Mouse (Mus musculus) lung, embryonic 15.5 days (tissue): ENCODE results near the gene 1190005I06Rik. TPM values are rescaled to one million over a fixed set of nuclear protein-coding genes. Genes with fewer than 3 reads are reported as not detected.

Experiments
- ATAC-seq: fragments of 200-750 bp; cut with Nextera tagmentation; 2 replicates; pipeline ENCODE4 v1.8.0; 2017; ENCODE audit warnings: moderate number of reproducible peaks, borderline replicate concordance; ENCODE audit not compliant: low FRiP score, low TSS enrichment; ENCODE audit errors: extremely low read depth
- H3K27ac ChIP-seq: fragments of 300-500 bp; sonication (generic); 2 replicates; pipeline ENCODE4 v1.5.1; 2015; ENCODE audit warnings: moderate library complexity, mild to moderate bottlenecking, inconsistent platforms
- H3K27me3 ChIP-seq: fragments of 300-500 bp; sonication (generic); 2 replicates; pipeline ENCODE4 v1.6.1; 2015; ENCODE audit warnings: inconsistent platforms
- H3K36me3 ChIP-seq: fragments of 300-500 bp; sonication (generic); 2 replicates; pipeline ENCODE4 v1.6.1; 2015; ENCODE audit warnings: inconsistent platforms
- H3K4me1 ChIP-seq: fragments of 300-500 bp; sonication (generic); 2 replicates; pipeline ENCODE4 v1.6.1; 2015; ENCODE audit warnings: inconsistent platforms
- H3K4me2 ChIP-seq: fragments of 300-500 bp; sonication (generic); 2 replicates; pipeline ENCODE4 v1.6.1; 2015; ENCODE audit warnings: inconsistent platforms, mild to moderate bottlenecking, moderate library complexity
- H3K4me3 ChIP-seq: fragments of 300-500 bp; sonication (generic); 2 replicates; pipeline ENCODE4 v1.5.1; 2015; ENCODE audit warnings: mild to moderate bottlenecking, inconsistent platforms
- H3K9ac ChIP-seq: fragments of 300-500 bp; sonication (generic); 2 replicates; pipeline ENCODE4 v1.6.1; 2015; ENCODE audit warnings: inconsistent platforms
- H3K9me3 ChIP-seq: fragments of 300-500 bp; sonication (generic); 2 replicates; pipeline ENCODE4 v1.6.1; 2016; ENCODE audit warnings: inconsistent platforms
- WGBS: fragments of 180-500 bp; shearing (Covaris S2); methylation state at CpG from one replicate; pipeline ENCODE4 v1.1.7; 2015; 5-methylcytosine and 5-hydroxymethylcytosine counted together
- polyA plus RNA-seq: library from polyadenylated mRNA; unstranded; fragments of >200 nt; fragmentation: Nextera tagmentation; extraction: Ambion mirVana; gene quantifications from 2 replicates; pipeline ENCODE4 v1.2.1, GENCODE M21; 2015

The 1190005I06Rik gene
- polyA plus RNA-seq, 1 experiment from 2014 or later: 5.8 TPM

DNA sequence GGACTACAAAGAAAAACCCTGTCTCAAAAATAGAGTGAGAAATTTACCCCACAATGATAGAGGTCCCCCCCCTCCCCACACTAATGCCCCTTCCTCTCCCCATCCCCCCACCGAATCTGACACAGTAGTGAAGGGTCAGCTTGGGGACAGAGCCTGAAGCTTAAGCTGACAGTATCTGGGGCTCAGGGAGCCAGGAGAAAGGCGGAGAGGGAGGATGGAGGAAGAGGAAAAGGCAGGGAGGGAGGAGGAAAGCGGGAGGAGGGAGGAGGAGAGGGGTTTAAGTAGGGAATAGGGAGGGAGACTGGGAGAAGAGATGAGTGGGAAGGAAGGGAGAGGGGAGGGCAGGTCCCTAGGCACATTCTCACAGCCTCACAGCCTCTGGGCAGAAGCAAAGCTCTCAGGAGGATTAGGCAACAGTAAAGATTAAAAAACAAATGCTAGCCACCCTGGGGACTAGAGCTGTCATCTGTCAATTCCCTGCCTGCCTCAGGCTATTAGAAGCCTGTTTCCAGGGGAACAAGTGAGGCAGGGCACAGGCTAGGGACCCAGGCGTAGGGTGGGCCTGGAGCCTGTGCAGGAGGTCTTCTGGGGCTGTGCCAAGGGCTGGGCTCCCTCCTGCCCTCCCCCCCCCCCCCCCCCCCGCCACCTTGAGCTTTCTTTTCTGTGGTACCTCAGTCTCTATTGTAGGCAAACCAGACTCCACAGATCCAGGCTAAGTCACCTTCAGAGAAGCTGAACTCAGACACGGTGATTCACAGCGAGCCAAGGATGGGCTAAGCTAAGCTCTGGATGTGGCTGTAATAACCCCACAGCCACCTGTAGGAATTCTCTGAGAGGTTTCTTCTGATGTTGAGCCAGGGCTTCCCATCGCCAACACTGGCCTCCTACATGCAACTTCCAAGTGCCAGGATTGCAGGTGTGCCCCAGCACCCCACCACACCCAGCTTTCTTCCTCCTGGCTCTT is 30.5 kb downstream of the 1190005I06Rik start:
- Histone ChIP-seq H3K27me3 (no peaks in the 10 kb centered on the region), H3K9ac (no peak overlapping the region), H3K4me1 (peaks cover 14% of the 10 kb centered on the region; the same call in 1 of the 2 replicates), H3K36me3 (no peaks in the 10 kb centered on the region), H3K27ac (no peak overlapping the region), H3K4me3 (no peak overlapping the region), H3K9me3 (no peaks in the 10 kb centered on the region), H3K4me2 (no peak overlapping the region)
- 49% methylated on average over 7 of the region's 8 CpGs for WGBS
- no peak for ATAC-seq

DNA sequence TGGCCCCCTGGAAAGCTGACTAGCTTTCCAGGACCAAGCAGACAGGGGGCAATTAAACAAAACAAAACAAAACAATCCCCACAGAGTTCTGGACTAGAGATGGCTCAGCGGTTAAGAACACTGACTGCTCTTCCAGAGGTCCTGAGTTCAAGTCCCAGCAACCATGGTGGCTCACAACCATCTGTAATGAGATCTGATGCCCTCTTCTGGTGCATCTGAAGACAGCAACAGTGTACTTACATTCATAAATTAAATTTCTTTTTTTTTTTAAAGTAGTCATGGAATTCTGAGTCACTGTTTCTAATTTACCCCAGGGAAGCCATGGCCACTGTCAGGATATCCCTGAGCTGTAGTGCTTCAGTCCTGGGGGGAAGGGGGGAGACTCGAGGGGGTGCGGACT is 32.9 kb downstream of the 1190005I06Rik start:
- WGBS: 76% methylated on average over 3 of the region's 3 CpGs
- Histone ChIP-seq H3K4me2 (no peak overlapping the region), H3K4me3 (no peak overlapping the region), H3K36me3 (no peaks in the 10 kb centered on the region), H3K27me3 (no peaks in the 10 kb centered on the region), H3K4me1 (peaks cover 2% of the 10 kb centered on the region; the same call in 1 of the 2 replicates), H3K27ac (no peak overlapping the region), H3K9ac (no peak overlapping the region), H3K9me3 (no peaks in the 10 kb centered on the region)
- no peak for ATAC-seq

DNA sequence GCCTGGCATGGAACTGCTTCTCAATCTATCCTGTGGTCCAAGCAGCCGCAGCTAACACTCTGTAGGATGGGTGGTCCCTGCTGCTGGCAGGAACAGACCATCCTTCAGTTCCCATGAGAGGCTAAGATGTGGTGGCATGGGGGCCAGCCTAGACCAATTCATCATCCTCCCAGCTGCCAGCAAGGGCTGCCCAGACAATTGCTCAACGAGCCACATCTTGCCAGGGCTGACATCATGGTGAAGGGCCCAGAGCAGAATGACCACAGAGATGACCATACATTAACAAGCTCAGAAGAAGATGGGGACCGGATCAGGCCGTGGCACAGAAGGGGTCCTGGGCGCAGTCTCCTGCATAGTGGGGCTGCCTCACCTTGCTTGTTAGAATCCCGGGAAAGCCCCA is 36.6 kb downstream of the 1190005I06Rik start:
- Histone ChIP-seq H3K27ac (no peak overlapping the region), H3K9ac (no peak overlapping the region), H3K9me3 (no peaks in the 10 kb centered on the region), H3K27me3 (no peaks in the 10 kb centered on the region), H3K36me3 (no peaks in the 10 kb centered on the region), H3K4me2 (no peak overlapping the region), H3K4me1 (no peaks in the 10 kb centered on the region), H3K4me3 (no peak overlapping the region)
- no peak for ATAC-seq
- WGBS: 77% methylated on average over 6 of the region's 6 CpGs

DNA sequence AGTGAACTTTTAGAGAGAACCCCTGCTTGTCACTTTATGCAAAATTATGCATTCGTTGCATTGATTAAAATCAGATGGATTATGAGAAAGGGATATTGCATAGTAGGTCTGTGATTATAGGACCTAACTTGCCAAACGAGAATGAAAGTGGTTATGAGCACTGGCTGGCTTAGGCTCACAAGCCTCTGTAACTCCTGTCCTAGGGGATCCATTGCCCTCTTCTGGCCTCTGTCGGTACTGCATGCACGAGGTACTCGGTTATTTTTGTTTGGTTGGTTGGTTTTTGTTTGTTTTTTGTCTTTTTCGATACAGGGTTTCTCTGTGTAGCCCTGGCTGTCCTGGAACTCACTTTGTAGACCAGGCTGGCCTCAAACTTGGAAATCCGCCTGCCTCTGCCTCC is 39.5 kb downstream of the 1190005I06Rik start:
- H3K36me3 ChIP-seq: no peaks in the 10 kb centered on the region
- no peaks in the 10 kb centered on the region for H3K4me1 ChIP-seq
- no peak overlapping the region for H3K4me3 ChIP-seq
- no peak overlapping the region for H3K9ac ChIP-seq
- no peak overlapping the region for H3K4me2 ChIP-seq
- ATAC-seq: no peak
- WGBS: 14% methylated on average over 7 of the region's 7 CpGs
- H3K27me3 ChIP-seq: no peaks in the 10 kb centered on the region
- H3K9me3 ChIP-seq: no peaks in the 10 kb centered on the region
- H3K27ac ChIP-seq: no peak overlapping the region

DNA sequence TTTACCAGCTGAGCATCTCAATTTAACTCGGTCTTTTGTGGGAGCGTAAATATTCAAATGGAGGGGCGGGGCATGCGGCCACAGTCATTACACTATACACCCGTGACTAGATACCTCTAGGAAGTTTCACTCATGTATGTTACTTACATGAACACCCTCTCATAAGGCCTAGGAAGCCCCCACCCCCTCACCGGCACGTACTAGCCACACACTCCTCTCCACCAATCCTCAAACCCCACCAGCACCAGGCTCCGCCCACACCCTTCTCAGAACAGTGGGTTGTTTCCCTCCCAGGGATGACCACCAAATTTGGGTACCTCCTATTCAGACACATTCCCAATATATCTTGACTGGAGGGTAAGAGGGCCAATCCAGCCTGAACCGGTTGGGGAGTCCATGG is 40.0 kb downstream of the 1190005I06Rik start:
- WGBS: 73% methylated on average over 9 of the region's 9 CpGs
- Histone ChIP-seq H3K27me3 (no peaks in the 10 kb centered on the region), H3K9ac (no peak overlapping the region), H3K9me3 (no peaks in the 10 kb centered on the region), H3K4me3 (no peak overlapping the region), H3K4me1 (no peaks in the 10 kb centered on the region), H3K27ac (no peak overlapping the region), H3K36me3 (no peaks in the 10 kb centered on the region), H3K4me2 (no peak overlapping the region)
- no peak for ATAC-seq

DNA sequence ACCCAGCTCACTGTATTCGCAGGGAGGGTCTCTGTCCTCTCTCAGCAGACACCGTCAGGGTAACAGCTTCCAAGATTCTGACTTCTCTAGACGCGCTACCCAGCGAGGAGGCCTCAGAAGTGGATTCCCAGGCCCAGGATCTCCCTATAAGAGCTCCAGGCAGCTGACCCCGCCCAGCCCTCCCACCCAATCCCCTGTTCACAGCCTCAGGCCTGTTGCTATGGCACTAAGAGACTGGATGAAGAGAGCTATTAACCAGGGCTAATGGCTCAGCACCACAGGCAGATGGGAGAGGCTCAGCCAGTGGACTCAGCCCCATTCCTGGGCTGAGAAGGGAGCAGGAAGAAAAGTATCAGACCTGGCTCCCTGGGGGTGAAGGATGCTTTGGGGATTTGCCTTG is 44.8 kb downstream of the 1190005I06Rik start:
- peak; percentile 32; the same call in 1 of the 2 replicates for ATAC-seq
- 28% methylated on average over 6 of the region's 6 CpGs for WGBS
- H3K4me2 ChIP-seq: no peak overlapping the region

DNA sequence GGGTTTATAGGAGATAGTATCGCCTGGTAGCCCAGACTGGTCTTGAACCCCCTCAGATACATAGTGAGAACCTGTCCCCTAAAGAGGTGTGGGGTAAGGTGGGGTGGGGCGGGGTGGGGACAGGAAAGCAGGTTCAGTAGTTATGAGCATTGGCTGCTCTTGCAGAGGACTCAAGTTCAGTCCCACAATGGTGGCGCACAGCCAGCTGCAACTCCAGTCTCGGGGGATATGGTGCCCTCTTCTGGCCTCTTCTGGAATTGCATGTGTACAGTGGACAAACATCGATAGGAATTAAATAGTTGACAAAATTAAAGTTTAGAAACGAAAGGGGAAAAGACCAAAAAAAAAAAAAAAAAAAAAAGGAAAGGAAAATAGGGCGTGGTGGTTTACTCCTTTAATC is 47.9 kb downstream of the 1190005I06Rik start:
- ATAC-seq: no peak
- H3K9me3 ChIP-seq: no peaks in the 10 kb centered on the region
- H3K4me3 ChIP-seq: no peak overlapping the region
- peaks cover 8% of the 10 kb centered on the region for H3K4me1 ChIP-seq
- no peaks in the 10 kb centered on the region for H3K27me3 ChIP-seq
- no peak overlapping the region for H3K27ac ChIP-seq
- no peak overlapping the region for H3K4me2 ChIP-seq
- 48% methylated on average over 7 of the region's 7 CpGs for WGBS
- H3K36me3 ChIP-seq: no peaks in the 10 kb centered on the region
- no peak overlapping the region for H3K9ac ChIP-seq

More for the DNA sequence above, 44.8 kb downstream of the 1190005I06Rik start:
- no peaks in the 10 kb centered on the region for H3K36me3 ChIP-seq
- peaks cover 8% of the 10 kb centered on the region for H3K4me1 ChIP-seq
- H3K9me3 ChIP-seq: no peaks in the 10 kb centered on the region
- no peak overlapping the region for H3K4me3 ChIP-seq
- no peaks in the 10 kb centered on the region for H3K27me3 ChIP-seq
- H3K27ac ChIP-seq: no peak overlapping the region
- no peak overlapping the region for H3K9ac ChIP-seq

DNA sequence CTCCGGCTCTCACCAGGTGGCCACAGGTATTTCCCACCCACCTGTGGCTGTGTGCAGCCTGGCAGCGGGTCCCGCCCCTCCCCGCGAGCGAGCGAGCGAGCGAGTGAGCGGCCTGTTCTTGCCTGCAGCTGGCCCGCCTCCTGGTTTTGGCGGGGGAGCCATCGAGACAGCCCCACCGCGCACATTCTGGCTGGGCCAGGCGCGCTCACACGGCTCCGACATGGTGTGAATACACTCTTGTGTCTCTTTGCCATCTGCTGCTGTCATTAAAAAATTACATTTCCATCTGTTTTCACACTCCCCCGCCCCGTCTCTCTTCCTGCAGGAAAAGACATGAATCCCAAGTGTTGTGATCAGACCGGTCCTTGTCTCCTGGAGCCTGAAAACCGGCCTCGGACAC is 48.9 kb downstream of the 1190005I06Rik start:
- no peaks in the 10 kb centered on the region for H3K9me3 ChIP-seq
- no peaks in the 10 kb centered on the region for H3K27me3 ChIP-seq
- H3K36me3 ChIP-seq: no peaks in the 10 kb centered on the region
- peak overlapping the region; percentile 18; the same call in 1 of the 2 replicates for H3K9ac ChIP-seq
- H3K4me1 ChIP-seq: peaks cover 8% of the 10 kb centered on the region
- WGBS: 11% methylated on average over 24 of the region's 24 CpGs
- H3K4me2 ChIP-seq: peak overlapping the region; percentile 57
- peak; percentile 24; the same call in 1 of the 2 replicates for ATAC-seq
- H3K27ac ChIP-seq: no peak overlapping the region
- H3K4me3 ChIP-seq: peak overlapping the region; percentile 16; the same call in 1 of the 2 replicates

DNA sequence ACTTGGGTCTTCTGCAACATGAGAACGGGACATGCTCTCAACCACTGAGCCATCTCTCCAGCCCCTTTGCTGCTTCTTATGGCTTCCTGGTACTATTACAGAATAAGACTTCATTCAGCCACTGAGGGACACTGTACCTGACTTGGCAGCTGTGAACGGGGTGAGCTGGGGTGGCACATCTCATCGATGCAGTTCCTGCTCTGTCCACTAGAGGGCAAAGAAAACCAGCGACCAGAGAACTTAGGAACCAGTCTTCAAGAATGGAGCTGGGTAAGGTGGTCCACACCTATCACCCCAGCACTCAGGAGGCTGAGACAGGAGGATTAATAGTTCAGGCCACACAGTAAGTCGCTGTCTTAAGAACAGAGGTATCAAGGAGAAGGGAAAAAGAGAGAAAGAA is 51.5 kb downstream of the 1190005I06Rik start:
- ATAC-seq: no peak

DNA sequence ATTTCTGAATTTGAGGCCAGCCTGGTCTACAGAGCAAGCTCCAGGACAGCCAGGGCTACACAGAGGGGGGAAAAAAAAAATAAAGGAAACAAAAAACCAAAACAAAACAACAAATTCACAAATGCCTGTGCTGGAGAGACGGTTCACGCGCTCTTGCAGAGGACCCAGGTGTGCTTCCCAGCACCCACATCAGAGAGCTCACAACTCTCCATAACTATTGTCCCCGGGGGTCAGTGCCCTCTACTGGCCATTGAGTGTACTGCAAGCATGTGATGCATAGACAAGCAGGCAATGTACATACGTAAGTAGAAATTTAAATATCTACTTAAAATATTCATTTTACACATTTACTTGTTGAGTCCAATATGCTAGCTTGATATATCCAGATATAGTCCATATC is 52.9 kb downstream of the 1190005I06Rik start:
- H3K4me3 ChIP-seq: no peak overlapping the region
- no peak for ATAC-seq
- no peaks in the 10 kb centered on the region for H3K27me3 ChIP-seq
- 80% methylated on average over 5 of the region's 5 CpGs for WGBS
- no peaks in the 10 kb centered on the region for H3K9me3 ChIP-seq
- H3K9ac ChIP-seq: no peak overlapping the region
- H3K4me1 ChIP-seq: peaks cover 22% of the 10 kb centered on the region
- H3K36me3 ChIP-seq: no peaks in the 10 kb centered on the region
- no peak overlapping the region for H3K4me2 ChIP-seq
- H3K27ac ChIP-seq: no peak overlapping the region

More for the DNA sequence above, 51.5 kb downstream of the 1190005I06Rik start:
- 10% methylated on average over 5 of the region's 5 CpGs for WGBS
- H3K27me3 ChIP-seq: no peaks in the 10 kb centered on the region
- H3K4me1 ChIP-seq: peaks cover 16% of the 10 kb centered on the region
- H3K9me3 ChIP-seq: no peaks in the 10 kb centered on the region
- H3K4me2 ChIP-seq: no peak overlapping the region
- no peak overlapping the region for H3K4me3 ChIP-seq
- no peak overlapping the region for H3K27ac ChIP-seq
- no peaks in the 10 kb centered on the region for H3K36me3 ChIP-seq
- no peak overlapping the region for H3K9ac ChIP-seq

DNA sequence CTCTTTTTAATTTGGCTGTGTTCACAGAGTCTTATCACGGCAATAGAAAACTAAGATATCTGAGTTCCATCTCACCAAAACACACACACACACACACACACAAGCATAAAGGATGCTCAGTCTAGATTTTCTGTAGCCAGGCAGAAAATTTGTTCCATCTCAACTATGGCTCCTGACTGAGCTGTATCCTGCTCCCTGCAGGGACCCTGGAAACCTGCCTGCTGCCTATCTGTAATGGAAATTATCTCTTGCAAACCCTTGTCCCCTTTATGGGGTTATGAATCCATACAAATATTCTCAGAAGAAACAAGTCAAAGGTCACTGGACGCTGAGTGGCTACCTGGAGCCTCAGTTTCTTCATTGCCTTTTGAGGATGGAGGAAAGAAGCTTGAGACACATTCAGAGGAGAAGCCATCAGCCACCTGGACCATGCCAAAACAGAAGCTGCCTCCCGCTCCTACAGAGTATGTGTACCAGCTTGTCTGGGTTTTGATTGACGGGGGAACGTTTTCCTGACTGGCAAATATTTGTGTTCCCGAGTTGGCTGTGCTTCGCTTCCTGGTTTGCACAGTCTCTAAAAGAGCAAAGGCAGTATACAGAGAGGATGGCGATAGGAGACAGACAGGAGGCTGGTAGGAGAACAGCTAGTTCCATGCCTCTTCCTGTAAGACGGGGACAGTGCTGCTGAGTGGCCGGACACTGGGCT is 55.7 kb downstream of the 1190005I06Rik start:
- Histone ChIP-seq H3K4me1 (peaks cover 32% of the 10 kb centered on the region), H3K9me3 (no peaks in the 10 kb centered on the region), H3K36me3 (no peaks in the 10 kb centered on the region), H3K27me3 (no peaks in the 10 kb centered on the region), H3K4me3 (no peak overlapping the region), H3K4me2 (no peak overlapping the region), H3K27ac (no peak overlapping the region), H3K9ac (no peak overlapping the region)
- ATAC-seq: no peak
- 38% methylated on average over 10 of the region's 10 CpGs for WGBS

DNA sequence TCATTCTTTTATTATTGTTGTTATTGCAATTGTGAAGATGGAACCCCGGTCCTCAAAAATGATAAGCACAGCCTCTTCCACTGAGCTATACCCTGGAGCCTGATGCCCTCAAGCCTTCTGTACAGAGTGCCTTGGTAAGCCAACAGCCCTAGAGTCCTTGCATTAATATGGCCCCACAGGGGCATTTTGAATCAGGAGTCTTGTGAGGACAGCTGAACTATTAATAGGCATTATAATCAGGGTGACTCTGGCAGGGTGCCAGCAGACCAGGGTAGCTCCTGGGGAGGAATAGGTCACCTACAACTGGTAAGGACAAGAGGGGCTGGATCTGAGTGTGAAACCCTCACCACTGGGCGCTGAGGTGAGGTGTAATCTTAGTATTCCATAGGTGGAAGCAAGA is 57.5 kb downstream of the 1190005I06Rik start:
- ATAC-seq: no peak
- 46% methylated on average over 2 of the region's 2 CpGs for WGBS
- H3K4me3 ChIP-seq: peak overlapping the region; percentile 49
- peaks cover 10% of the 10 kb centered on the region; the same call in 1 of the 2 replicates for H3K36me3 ChIP-seq
- H3K27ac ChIP-seq: peak overlapping the region; percentile 50
- H3K4me1 ChIP-seq: peaks cover 32% of the 10 kb centered on the region
- no peaks in the 10 kb centered on the region for H3K9me3 ChIP-seq
- no peaks in the 10 kb centered on the region for H3K27me3 ChIP-seq
- H3K9ac ChIP-seq: peak overlapping the region; percentile 31
- H3K4me2 ChIP-seq: peak overlapping the region; percentile 70
